Mouse (Mus musculus) ES-Bruce4 (cell line): ENCODE results near the gene Ptprk.

Experiments used
- CTCF ChIP-seq: IDR thresholded peaks from one replicate; pipeline ENCODE4 v1.8.1; 2011; ENCODE audit warnings: low read depth, low read length
- EP300 ChIP-seq: IDR thresholded peaks from 2 replicates; pipeline ENCODE4 v1.6.1; 2011; ENCODE audit warnings: low read depth, low read length; ENCODE audit not compliant: insufficient read depth
- POLR2A ChIP-seq: IDR thresholded peaks from one replicate; pipeline ENCODE4 v1.8.1; 2011; ENCODE audit warnings: low read length; ENCODE audit not compliant: insufficient read depth

- TF ChIP-seq CTCF: no peak
- TF ChIP-seq POLR2A: no peak
- TF ChIP-seq EP300: no peak
These were observed 943 bp downstream of the Ptprk start for GRCm38 (mm10) chr10:28075491-28076035.
